Mouse (Mus musculus) limb, embryonic 10.5 days (tissue): Measurements from ENCODE around the gene Sertad1. TPM values are rescaled to one million over a fixed set of nuclear protein-coding genes. Genes with fewer than 3 reads are reported as not detected.

ENCODE experiments used
- DNase-seq: peaks from one replicate; pipeline ENCODE4 v3.0.0-alpha.2; 2017; ENCODE audit warnings: low spot score
- H3K27ac ChIP-seq: fragments of 300-500 bp; sonication (generic); 2 replicates; pipeline ENCODE4 v1.5.1; 2016; ENCODE audit warnings: mild to moderate bottlenecking
- H3K27me3 ChIP-seq: fragments of 300-500 bp; sonication (generic); 2 replicates; pipeline ENCODE4 v1.6.1; 2016; ENCODE audit warnings: low read depth, mild to moderate bottlenecking; ENCODE audit not compliant: poor library complexity, severe bottlenecking
- H3K36me3 ChIP-seq: fragments of 300-500 bp; sonication (generic); 2 replicates; pipeline ENCODE4 v1.6.1; 2016; ENCODE audit warnings: mild to moderate bottlenecking, moderate library complexity
- H3K4me1 ChIP-seq: fragments of 300-500 bp; sonication (generic); 2 replicates; pipeline ENCODE4 v1.6.1; 2016
- H3K4me3 ChIP-seq: fragments of 300-500 bp; sonication (generic); 2 replicates; pipeline ENCODE4 v1.5.1; 2016; ENCODE audit warnings: mild to moderate bottlenecking, moderate library complexity
- H3K9me3 ChIP-seq: fragments of 300-500 bp; sonication (generic); replicated peaks from 2 replicates; pipeline ENCODE4 v1.6.1; 2016; ENCODE audit warnings: mild to moderate bottlenecking
- WGBS: fragments of 180-500 bp; shearing (Covaris S2); methylation state at CpG from one replicate; pipeline ENCODE4 v1.1.7; 2016; 5-methylcytosine and 5-hydroxymethylcytosine counted together
- polyA plus RNA-seq: library from polyadenylated mRNA; unstranded; fragments of >200 nt; fragmentation: Nextera tagmentation; extraction: Ambion mirVana; gene quantifications from 2 replicates; pipeline ENCODE4 v1.2.1, GENCODE M21; 2016

Sertad1 gene
- polyA plus RNA-seq, 1 experiment from 2014 or later: 29.8 TPM

GRCm38 (mm10) chr7:27520104-27520503 lies 33.4 kb downstream of the Sertad1 start:
- H3K4me1 ChIP-seq: peaks cover 4% of the 10 kb centered on the region; the same call in 1 of the 2 replicates
- no peaks in the 10 kb centered on the region for H3K9me3 ChIP-seq
- H3K27ac ChIP-seq: no peak overlapping the region
- H3K27me3 ChIP-seq: no peaks in the 10 kb centered on the region
- no peak overlapping the region for H3K4me3 ChIP-seq
- no peak for DNase-seq
- peaks cover 34% of the 10 kb centered on the region for H3K36me3 ChIP-seq

DNA sequence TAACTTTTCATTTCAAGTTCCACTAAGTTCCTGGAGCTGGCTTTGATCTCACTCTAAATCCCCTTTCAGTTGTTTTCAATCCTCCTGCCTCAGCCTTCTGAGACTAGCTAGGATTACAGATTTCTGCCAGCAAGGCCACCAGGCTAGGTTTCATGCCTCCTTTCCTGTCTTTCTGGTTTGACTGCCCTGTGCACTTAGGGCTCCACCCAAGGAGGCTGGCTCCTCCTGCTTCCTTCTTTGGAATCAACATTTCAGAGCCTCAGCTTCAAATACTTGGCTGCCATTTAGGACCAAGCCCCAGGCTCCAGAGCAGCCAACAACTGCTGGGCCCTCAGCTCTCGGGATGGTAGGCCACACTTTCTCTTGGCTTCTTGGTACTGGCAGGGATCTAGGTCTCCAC lies 33.9 kb downstream of the Sertad1 start:
- Histone ChIP-seq H3K9me3 (no peaks in the 10 kb centered on the region), H3K4me1 (peaks cover 4% of the 10 kb centered on the region; the same call in 1 of the 2 replicates), H3K27me3 (no peaks in the 10 kb centered on the region), H3K36me3 (peaks cover 33% of the 10 kb centered on the region), H3K27ac (no peak overlapping the region), H3K4me3 (no peak overlapping the region)
- 71% methylated on average over 1 of the region's 1 CpGs for WGBS
- DNase-seq: no peak

GRCm38 (mm10) chr7:27522967-27523366 lies 36.3 kb downstream of the Sertad1 start, which contains the start of gene Hipk4:
Gene Hipk4 (plus strand): TSS chr7:27523267.
- Histone ChIP-seq H3K4me3 (no peak within 1 kb of the TSS), H3K9me3 (no peaks in the 10 kb centered on the region), H3K4me1 (peaks cover 4% of the 10 kb centered on the region; the same call in 1 of the 2 replicates), H3K27me3 (no peaks in the 10 kb centered on the region), H3K27ac (no peak within 1 kb of the TSS), H3K36me3 (peaks cover 16% of the 10 kb centered on the region; the same call in 1 of the 2 replicates)
- no peak for DNase-seq
- 70% methylated on average over 5 of the region's 5 CpGs for WGBS

- WGBS: 94% methylated on average over 13 of the region's 13 CpGs
- no peak overlapping the region for H3K27ac ChIP-seq
- H3K9me3 ChIP-seq: no peaks in the 10 kb centered on the region
- H3K27me3 ChIP-seq: no peaks in the 10 kb centered on the region
- H3K36me3 ChIP-seq: peaks cover 14% of the 10 kb centered on the region; the same call in 1 of the 2 replicates
- H3K4me3 ChIP-seq: no peak overlapping the region
- peaks cover 4% of the 10 kb centered on the region; the same call in 1 of the 2 replicates for H3K4me1 ChIP-seq
- no peak for DNase-seq
Measured at GRCm38 (mm10) chr7:27523805-27524204, 37.1 kb downstream of the Sertad1 start.

GRCm38 (mm10) chr7:27526039-27526827 lies 39.5 kb downstream of the Sertad1 start:
- no peaks in the 10 kb centered on the region for H3K9me3 ChIP-seq
- peaks cover 18% of the 10 kb centered on the region for H3K36me3 ChIP-seq
- DNase-seq: peak; percentile 90
- H3K27me3 ChIP-seq: no peaks in the 10 kb centered on the region
- peaks cover 4% of the 10 kb centered on the region; the same call in 1 of the 2 replicates for H3K4me1 ChIP-seq
- 28% methylated on average over 10 of the region's 10 CpGs for WGBS
- H3K27ac ChIP-seq: peak overlapping the region; percentile 56; the same call in 1 of the 2 replicates
- H3K4me3 ChIP-seq: no peak overlapping the region

- H3K4me1 ChIP-seq: no peaks in the 10 kb centered on the region
- peaks cover 42% of the 10 kb centered on the region for H3K36me3 ChIP-seq
- no peaks in the 10 kb centered on the region for H3K27me3 ChIP-seq
- no peak for DNase-seq
- no peak overlapping the region for H3K27ac ChIP-seq
- 84% methylated on average over 21 of the region's 21 CpGs for WGBS
- no peak overlapping the region for H3K4me3 ChIP-seq
- no peaks in the 10 kb centered on the region for H3K9me3 ChIP-seq
Measured at GRCm38 (mm10) chr7:27529070-27529469, 42.4 kb downstream of the Sertad1 start.

DNA sequence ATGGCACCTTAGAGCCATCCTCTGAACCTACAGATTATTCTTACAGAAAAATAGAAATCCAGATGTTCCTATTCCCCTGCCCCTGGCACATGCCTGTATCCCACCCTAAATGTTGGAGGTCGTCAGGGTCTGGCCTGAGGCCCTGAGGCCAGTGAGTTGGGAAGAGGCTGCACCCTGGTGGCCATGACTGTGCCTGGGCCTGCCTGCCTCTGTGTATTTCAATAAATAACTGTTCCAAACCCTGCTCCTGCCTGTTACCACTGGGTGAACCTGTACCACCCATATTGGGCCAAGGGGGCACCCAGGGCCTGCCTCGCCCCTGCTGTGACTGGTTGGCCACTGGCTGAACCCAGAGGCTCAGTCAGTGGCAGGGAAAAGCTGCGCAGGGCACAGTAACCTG lies 44.2 kb downstream of the Sertad1 start:
- Histone ChIP-seq H3K27ac (no peak overlapping the region), H3K36me3 (peaks cover 58% of the 10 kb centered on the region), H3K4me1 (no peaks in the 10 kb centered on the region), H3K4me3 (no peak overlapping the region), H3K9me3 (no peaks in the 10 kb centered on the region), H3K27me3 (no peaks in the 10 kb centered on the region)
- DNase-seq: no peak
- WGBS: 82% methylated on average over 3 of the region's 3 CpGs

GRCm38 (mm10) chr7:27531707-27532106 lies 45.0 kb downstream of the Sertad1 start:
- no peak overlapping the region for H3K27ac ChIP-seq
- H3K36me3 ChIP-seq: peaks cover 65% of the 10 kb centered on the region
- DNase-seq: no peak
- no peaks in the 10 kb centered on the region for H3K9me3 ChIP-seq
- no peaks in the 10 kb centered on the region for H3K27me3 ChIP-seq
- no peaks in the 10 kb centered on the region for H3K4me1 ChIP-seq
- WGBS: 93% methylated on average over 10 of the region's 10 CpGs
- no peak overlapping the region for H3K4me3 ChIP-seq

GRCm38 (mm10) chr7:27532480-27533050 lies 45.9 kb downstream of the Sertad1 start:
- Histone ChIP-seq H3K9me3 (no peaks in the 10 kb centered on the region), H3K4me3 (no peak overlapping the region), H3K36me3 (peaks cover 70% of the 10 kb centered on the region), H3K4me1 (no peaks in the 10 kb centered on the region), H3K27ac (no peak overlapping the region), H3K27me3 (no peaks in the 10 kb centered on the region)
- 93% methylated on average over 9 of the region's 9 CpGs for WGBS
- no peak for DNase-seq

DNA sequence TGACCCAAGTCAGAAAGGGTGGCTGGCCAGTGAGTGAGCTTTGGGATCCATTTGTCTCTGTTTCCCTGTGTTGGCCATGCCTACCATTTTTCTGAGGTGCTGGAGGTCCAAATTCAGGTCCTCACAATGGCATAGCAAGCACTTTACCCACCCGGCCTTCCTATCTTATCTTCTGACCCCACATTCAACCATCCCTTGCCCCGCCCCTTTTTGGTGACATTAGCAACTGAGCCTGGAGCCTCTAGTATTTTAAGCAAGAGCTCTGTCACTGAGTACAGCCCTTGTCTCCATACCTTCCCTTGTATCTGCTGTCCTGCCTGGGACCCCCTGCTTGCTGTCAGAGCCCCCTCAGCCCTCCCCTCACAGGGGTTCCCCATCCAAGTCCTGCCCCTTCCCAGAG lies 48.7 kb downstream of the Sertad1 start:
- H3K9me3 ChIP-seq: no peaks in the 10 kb centered on the region
- no peak overlapping the region for H3K4me3 ChIP-seq
- H3K27ac ChIP-seq: no peak overlapping the region
- H3K4me1 ChIP-seq: peaks cover 8% of the 10 kb centered on the region; the same call in 1 of the 2 replicates
- peaks cover 65% of the 10 kb centered on the region for H3K36me3 ChIP-seq
- DNase-seq: no peak
- WGBS: 79% methylated on average over 2 of the region's 2 CpGs
- H3K27me3 ChIP-seq: no peaks in the 10 kb centered on the region

GRCm38 (mm10) chr7:27536618-27537017 lies 49.9 kb downstream of the Sertad1 start:
- H3K27ac ChIP-seq: no peak overlapping the region
- H3K27me3 ChIP-seq: no peaks in the 10 kb centered on the region
- DNase-seq: no peak
- H3K4me1 ChIP-seq: peaks cover 12% of the 10 kb centered on the region; the same call in 1 of the 2 replicates
- WGBS: 90% methylated on average over 6 of the region's 6 CpGs
- H3K9me3 ChIP-seq: no peaks in the 10 kb centered on the region
- no peak overlapping the region for H3K4me3 ChIP-seq
- H3K36me3 ChIP-seq: peaks cover 55% of the 10 kb centered on the region

GRCm38 (mm10) chr7:27537998-27538397 lies 51.3 kb downstream of the Sertad1 start:
- Histone ChIP-seq H3K4me3 (no peak overlapping the region), H3K36me3 (peaks cover 41% of the 10 kb centered on the region)
- WGBS: 80% methylated on average over 8 of the region's 8 CpGs

GRCm38 (mm10) chr7:27538797-27539196 lies 52.1 kb downstream of the Sertad1 start:
- H3K36me3 ChIP-seq: peaks cover 33% of the 10 kb centered on the region
- H3K9me3 ChIP-seq: no peaks in the 10 kb centered on the region
- peaks cover 27% of the 10 kb centered on the region for H3K4me1 ChIP-seq
- no peak for DNase-seq
- H3K27ac ChIP-seq: no peak overlapping the region
- H3K27me3 ChIP-seq: no peaks in the 10 kb centered on the region
- 89% methylated on average over 2 of the region's 2 CpGs for WGBS
- H3K4me3 ChIP-seq: no peak overlapping the region

More at GRCm38 (mm10) chr7:27537998-27538397, 51.3 kb downstream of the Sertad1 start:
- H3K27me3 ChIP-seq: no peaks in the 10 kb centered on the region
- H3K27ac ChIP-seq: no peak overlapping the region
- DNase-seq: no peak
- H3K9me3 ChIP-seq: no peaks in the 10 kb centered on the region
- H3K4me1 ChIP-seq: peaks cover 26% of the 10 kb centered on the region
